Mouse (Mus musculus): ENCODE measurements around the gene Fbxo8. TPM values are rescaled to one million over a fixed set of nuclear protein-coding genes. Genes with fewer than 3 reads are reported as not detected.

Gene Fbxo8
- total RNA-seq (2021): 10 to 100 TPM; 37.5 to 42.0 TPM

DNA sequence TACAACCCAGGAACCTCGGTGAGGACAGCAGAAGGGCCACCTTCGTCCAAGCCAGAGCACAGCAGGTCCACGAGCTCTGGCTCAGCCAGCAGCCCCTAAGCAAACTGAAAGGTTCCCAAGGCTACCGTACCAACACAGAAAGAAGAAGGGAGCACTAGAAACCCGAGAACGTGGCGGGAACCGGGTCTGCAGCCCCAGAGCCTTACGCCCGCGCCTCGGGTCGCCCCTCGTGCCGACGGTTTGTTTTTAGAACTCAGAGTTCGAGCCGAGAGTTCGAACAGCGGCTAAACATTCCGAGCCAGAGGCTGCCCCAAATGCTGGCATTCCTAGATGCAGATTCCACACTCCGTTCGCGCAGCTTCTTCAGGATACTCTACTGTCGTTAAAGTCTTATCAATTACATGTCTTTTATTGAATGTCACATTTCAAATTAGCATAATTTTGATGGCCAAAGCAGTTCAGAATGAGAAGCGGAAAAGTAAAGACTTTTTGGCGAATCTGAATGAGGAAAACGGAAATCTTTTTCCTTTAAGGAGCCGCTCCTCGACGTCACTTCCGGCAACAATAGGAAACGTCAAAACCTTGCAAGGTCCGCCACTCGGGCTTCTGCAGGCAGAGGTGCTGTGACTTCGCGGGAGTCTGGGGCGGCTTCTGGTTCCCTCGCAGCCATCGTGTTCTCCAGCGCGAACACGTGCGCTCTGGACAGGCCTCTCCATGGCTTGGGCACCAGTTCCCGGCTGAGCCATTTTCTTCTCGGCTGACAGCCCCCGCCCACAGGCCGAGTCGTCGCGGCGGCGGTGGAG is at the start of gene Fbxo8, which contains the start of gene Cep44:
TSS of gene Fbxo8 (plus strand) at position 533 of the 803 bp plus-strand sequence.
TSS of gene Cep44 (minus strand) at position 490 of the 803 bp plus-strand sequence.
- peak; percentile 79 to 87 for DNase-seq (ENCODE audit: low spot score in 2 of 2)
- intact Hi-C loops (cut with DNase I): loop anchor here (5.0 kb wide), 1 partner anchor 67 kb away; no protein-coding TSS in a partner anchor

DNA sequence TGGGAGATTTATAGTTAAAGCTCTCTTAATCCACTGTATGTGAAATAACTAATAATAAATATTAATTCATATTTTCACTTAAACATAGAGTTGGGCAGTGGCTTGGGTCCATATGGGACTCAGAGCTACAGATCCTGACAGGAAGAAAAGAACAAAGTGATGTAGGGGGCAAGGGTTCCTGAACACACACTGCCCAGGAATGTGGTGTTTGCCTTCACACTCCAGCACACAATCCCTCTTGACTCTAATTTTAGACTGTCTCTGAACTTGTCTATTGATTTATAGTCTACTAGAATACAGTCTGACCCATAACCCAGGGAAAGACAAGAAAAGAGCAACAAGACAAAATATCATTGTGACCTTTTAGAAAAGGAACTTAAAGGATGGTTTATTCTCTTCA is 49.0 kb upstream of the Fbxo8 start:
- intact Hi-C loops (cut with DNase I): no loop called here

DNA sequence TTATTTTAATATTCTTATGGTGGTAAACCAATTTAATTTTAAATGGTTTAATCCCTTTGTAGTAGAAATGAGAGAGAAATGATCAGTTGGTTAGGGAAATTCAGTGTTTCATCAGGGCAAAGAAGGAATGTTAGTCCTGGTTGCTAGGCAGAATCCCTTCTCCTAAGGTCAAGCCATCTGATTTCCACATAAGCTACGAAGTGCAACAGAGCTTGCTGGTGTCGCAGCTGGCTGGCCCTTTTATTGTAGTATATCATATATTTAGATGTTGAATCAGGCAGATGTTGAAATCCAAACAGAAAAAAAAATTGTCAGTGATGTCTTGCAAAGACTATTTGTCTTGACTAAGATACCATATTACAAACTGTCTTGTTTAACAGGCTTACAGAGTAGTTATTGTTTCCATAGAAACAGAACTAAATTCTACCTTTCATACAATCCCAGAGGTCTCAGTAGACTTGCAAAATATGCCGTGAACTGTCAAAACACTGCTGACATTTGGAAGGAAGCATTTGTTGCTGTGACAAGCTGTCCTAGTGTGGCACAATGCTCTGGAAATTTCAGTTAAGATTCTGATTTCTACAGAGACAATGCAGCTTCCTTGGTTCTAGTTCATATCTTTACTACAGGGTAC is 42.5 kb upstream of the Fbxo8 start:
- intact Hi-C loops (cut with DNase I): no loop called here
- DNase-seq (ENCODE audit: low spot score in 2 of 2): no peak

More for the DNA sequence above, 49.0 kb upstream of the Fbxo8 start:
- DNase-seq (ENCODE audit: low spot score in 2 of 2): no peak

DNA sequence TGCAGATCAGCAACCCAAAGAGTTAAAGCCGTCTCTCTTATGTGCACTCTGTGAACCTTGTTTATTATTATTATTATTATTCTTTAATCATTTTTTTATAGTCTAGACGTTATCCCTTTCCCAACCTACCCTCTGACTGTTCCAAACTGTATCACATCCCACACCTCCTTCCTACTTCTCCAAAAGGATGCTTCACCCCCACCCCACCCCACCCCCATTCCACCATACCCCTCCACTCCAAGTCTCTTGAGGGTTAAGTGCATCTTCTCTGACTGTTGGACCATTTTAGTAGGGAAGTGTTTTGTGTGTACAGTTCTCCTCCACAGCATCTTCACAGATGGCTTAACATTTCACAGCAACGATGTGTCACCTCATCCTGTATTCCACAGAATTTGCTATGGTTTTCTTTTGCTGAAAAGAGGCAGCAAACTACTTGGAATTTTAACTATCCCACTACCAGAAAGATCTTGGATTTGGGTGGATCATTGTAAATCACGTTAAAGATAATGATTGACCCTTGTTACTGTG is 41.9 kb upstream of the Fbxo8 start:
- intact Hi-C loops (cut with DNase I): no loop called here

DNA sequence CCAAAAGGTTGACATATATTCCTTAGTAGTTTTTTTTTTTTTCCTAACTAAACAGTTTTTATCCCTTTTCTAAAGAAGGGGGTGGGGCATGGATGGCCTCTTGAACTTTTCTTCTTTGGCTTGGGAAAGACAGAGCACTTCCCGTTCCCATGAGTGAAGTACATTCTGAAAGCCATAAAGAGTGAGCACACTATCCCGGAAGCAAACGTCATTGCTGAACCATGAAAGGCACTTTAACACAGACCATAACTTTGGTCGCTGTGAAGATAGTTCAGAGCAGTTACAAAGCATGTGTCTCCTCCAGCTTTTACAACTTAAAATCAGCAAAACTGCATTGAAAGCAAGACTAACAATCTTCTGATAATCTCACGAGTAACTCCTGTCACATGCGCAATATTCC is 32.0 kb upstream of the Fbxo8 start:
- intact Hi-C loops (cut with DNase I): no loop called here
- DNase-seq (ENCODE audit: low spot score in 2 of 2): no peak

More for the DNA sequence above, 41.9 kb upstream of the Fbxo8 start:
- DNase-seq (ENCODE audit: low spot score in 2 of 2): no peak

DNA sequence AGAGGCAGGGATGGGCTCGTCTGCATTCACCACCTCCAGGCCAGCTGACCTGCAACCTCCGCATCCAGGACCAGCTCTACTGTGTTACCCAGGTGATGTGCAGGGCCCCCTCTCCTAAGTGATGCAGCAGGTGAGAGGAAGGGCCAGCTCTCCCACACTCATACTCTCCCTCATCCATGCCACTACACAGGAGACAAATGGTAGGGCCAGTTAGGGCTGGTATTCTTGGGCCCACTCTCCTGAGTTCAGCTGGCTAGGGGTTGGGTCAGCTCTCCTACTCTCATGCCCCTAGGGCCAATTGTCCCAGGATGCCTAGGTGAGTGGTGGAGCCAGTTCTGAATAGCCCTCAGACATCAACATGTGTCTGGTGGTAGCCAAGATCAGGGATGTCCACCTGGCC is 30.6 kb upstream of the Fbxo8 start:
- intact Hi-C loops (cut with DNase I): no loop called here
- DNase-seq (ENCODE audit: low spot score in 2 of 2): no peak

DNA sequence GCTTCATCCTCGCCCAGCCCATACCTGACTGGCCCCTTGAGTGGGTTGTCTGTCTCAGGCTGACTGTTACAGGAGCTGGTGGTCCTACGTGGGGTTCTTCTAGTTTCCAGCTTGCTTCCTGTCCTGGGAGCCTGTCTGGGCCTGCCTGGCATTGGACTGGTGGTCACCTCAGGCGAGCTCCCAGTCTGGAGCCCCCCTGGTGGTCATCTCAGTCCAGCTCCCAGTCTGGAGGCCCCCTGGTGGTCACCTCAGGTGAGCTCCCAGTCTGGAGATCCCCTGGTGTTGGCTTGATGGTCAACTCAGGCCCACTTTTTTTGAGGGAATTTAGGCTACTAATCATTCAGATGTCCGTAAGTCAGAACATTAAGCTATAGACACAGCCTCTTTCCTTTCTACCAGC is 29.8 kb upstream of the Fbxo8 start:
- no peak for DNase-seq (ENCODE audit: low spot score in 2 of 2)
- intact Hi-C loops (cut with DNase I): no loop called here

DNA sequence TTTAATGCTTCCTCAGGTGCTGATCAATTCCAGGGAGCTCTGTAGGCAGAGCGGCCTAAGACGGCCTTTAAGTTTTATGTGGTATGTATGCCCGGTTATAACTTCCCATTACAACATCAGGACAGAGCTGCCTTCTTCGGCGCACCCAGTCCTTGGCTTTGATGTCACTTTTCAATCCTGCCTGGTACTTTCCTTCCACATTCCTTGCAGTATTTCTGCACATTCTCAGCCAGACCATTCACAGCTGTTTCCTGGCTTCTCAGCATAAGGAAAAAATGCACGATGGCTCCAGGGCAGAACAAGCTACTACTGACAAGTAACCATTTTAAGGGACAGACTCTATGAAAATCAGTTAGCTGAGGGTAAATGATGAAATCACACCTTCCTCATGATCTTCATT is 22.0 kb upstream of the Fbxo8 start:
- no peak for DNase-seq (ENCODE audit: low spot score in 2 of 2)
- intact Hi-C loops (cut with DNase I): no loop called here

DNA sequence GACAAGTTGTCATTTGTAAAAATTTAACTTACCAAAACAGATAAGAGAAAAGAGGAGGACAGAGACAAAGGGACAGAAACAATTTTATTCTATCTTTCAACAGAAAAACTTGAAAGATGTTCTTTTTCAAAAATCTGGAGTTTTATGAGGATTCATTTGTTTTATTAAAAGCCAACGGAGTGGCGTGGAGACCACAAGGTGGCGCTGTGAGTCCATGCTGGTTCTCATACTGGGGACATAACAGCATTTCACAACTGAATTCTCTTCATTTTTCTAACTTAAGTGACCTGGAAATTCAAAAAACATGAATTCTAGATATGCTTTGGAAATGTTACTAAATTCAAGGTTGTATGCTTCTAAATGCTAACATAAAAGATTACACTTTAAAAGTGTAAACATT is 20.5 kb upstream of the Fbxo8 start:
- intact Hi-C loops (cut with DNase I): loop anchor here (1.0 kb wide), 1 partner anchor 85 kb away; no protein-coding TSS in a partner anchor
- peak; percentile 18 to 34 for DNase-seq (ENCODE audit: low spot score in 2 of 2)

DNA sequence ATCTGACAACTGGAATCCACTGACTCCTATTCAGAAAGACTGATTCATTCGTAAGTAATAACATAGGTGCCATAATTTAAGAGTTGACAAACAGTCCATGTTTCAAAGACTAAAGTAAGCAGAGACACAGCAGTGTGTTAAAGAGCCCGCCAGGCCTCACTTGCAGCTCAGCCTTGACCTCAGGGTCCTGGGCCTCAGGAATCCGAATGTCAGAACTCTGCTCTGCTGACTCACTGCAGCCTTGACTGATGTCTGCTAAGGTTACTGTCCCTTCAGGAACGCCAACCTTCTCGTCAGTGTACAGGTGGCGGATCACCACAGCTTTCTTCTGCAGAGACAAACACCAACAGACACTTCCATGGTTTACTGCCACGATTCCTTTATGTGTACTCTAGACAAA is 10.2 kb upstream of the Fbxo8 start:
- intact Hi-C loops (cut with DNase I): no loop called here
- DNase-seq (ENCODE audit: low spot score in 2 of 2): no peak

DNA sequence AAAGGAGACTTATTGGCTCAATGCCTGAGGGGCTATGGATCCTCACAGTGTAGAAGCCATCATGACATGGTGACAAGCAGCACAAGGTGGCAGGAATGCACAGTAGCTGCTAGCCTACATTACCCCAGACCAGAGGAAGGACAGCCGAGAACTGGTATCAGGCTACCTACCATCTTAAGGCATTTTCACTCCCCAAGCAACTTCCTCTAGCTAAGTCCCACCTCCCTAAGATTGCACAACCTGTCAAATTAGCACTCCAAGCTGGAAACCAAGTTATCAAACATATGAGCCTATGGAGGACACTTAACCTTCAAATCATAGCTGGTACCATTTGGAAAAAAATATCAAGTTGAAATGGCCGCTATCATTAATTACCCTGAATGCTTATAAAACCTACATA is 3.0 kb upstream of the Fbxo8 start:
- DNase-seq (ENCODE audit: low spot score in 2 of 2): no peak
- intact Hi-C loops (cut with DNase I): no loop called here

DNA sequence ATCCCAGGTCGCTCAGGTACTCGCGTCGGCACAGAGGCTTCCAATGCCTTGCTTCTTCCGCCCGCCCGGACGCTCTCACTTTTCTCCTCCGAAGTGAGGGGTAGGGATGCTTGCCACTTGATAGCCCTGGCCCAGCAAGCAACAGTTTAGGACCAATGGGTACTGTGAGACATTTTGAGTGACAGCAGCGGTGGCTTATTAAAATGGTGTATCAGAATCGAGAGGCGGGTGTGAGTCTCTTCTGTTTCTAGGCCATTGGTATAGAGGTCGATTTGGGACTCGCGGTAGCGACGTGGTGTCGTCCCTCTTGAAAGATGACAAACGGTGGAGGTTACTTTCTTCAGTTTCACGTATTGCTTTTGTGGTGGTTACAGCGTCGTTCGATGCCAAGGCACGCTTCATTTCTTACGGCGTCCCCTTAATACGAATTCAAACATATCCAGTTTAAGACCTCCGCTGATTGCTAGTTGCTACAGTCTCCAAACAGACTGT is 517 bp downstream of the Fbxo8 start:
- DNase-seq (ENCODE audit: low spot score in 2 of 2): peak; percentile 83 to 89
- intact Hi-C loops (cut with DNase I): loop anchor here (5.0 kb wide), 1 partner anchor 66 kb away; no protein-coding TSS in a partner anchor

DNA sequence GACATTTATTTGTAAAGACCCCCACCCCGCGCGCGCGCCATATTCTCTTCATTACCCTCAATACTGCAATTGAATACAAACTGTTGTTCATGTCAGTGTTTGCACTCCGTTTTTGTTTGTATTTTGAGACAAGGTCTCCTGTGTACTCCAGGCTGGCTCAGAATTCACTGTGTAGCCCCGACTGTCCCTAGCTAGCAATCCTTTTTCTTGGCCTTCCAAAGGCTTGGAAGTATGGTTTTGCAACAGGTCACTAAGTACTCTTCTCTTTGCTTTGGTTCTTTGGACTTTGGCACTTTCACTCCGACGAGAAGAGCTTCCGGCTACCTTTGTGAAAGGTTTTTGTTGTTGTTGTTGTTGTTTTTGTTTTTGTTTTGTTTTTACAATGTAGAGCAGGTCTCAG is 1.2 kb downstream of the Fbxo8 start:
- intact Hi-C loops (cut with DNase I): loop anchor here (5.0 kb wide), 1 partner anchor 65 kb away; no protein-coding TSS in a partner anchor
- DNase-seq (ENCODE audit: low spot score in 2 of 2): no peak

DNA sequence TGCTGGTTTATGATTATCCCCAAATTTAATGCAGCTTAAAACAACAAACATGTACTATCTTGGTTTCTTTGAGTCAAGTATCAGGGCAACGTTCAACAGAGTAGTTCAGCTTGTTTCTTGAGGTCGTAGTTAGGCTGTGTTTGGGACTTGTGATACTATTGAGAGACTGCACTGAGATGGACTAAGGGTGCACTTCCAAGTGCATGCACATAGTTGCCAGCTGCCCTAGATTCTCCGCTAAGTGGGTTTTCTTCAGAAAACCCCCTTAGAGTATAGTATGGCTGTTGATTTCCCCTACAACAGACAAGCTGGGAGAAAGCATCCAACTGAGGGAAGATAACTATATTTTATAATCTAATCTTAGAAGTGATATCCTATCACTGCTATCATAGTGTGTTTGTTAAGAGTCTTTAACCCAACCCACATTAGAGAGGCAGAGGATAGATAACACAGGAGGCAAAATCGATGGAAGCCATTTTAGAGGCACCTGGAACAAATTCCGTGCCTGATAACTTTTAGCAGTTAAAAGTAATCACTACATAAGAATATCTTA is 1.7 kb downstream of the Fbxo8 start:
- DNase-seq (ENCODE audit: low spot score in 2 of 2): no peak
- intact Hi-C loops (cut with DNase I): loop anchor here (5.0 kb wide), 1 partner anchor 65 kb away; no protein-coding TSS in a partner anchor

DNA sequence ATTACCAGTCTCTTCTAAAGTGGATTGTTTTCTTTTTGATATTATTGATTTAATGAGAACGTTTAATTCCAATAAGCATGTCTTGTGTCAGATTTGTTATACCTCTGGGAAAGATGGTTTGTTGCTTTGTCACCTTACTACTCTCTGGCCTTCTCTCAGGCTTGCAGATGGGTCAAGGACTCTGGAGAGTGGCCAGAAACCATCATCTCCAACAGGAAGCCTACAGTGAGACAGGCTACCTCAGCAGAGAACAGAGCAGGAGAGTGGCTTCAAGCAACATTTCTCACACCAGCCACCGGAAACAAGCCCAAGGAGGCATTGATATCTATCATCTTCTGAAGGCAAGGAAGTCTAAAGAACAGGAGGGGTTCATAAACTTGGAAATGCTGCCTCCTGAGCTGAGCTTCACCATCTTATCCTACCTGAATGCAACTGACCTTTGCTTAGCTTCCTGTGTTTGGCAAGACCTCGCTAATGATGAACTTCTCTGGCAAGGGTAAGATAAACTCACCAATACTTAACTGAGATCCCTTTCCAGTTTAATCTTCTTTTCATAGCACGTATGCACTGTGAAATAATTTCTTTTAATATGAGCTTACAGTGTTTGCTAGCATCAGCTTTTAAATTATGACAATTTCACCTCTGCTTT is 13.6 kb downstream of the Fbxo8 start:
- intact Hi-C loops (cut with DNase I): no loop called here

DNA sequence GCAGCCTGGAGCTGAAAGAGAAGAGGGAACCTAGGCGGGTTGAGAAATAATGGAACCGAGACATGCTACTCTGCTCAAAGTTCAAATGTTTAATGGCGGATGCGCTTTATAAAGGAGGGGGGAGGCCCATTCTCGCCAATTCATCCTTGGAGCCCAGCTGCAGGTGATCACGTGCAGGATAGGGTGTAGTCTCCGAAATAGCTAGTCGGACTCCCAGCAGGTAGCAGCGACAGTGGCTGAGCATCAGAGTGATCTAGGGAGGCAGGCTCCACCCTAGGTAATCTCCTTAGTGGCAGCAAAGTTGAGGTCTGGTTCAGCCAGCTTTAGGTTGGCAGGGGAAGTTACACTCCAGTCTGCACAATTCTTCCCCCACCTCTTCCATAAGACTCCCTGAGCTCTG is 16.0 kb downstream of the Fbxo8 start:
- intact Hi-C loops (cut with DNase I): no loop called here
- DNase-seq (ENCODE audit: low spot score in 2 of 2): no peak

More for the DNA sequence above, 13.6 kb downstream of the Fbxo8 start:
- no peak for DNase-seq (ENCODE audit: low spot score in 2 of 2)

DNA sequence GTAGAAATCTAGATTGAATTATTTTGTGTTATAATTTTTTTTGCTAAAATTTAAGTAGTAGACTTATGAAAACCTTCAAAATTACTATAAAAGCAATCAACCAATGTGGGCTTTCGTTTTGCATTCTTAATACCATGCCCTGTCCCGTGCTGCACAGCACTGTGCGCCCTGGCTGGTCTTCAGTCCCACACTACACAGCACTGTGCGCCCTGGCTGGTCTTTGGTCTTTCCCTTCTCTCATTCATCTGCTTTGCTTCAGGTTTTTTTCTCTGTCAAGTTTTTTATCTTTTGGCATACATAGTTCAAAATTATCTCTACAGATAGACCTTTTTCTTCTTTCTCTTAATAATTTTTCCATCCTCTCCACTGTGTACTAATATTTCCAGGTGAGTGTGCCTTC is 30.0 kb downstream of the Fbxo8 start:
- DNase-seq (ENCODE audit: low spot score in 2 of 2): no peak
- intact Hi-C loops (cut with DNase I): no loop called here

DNA sequence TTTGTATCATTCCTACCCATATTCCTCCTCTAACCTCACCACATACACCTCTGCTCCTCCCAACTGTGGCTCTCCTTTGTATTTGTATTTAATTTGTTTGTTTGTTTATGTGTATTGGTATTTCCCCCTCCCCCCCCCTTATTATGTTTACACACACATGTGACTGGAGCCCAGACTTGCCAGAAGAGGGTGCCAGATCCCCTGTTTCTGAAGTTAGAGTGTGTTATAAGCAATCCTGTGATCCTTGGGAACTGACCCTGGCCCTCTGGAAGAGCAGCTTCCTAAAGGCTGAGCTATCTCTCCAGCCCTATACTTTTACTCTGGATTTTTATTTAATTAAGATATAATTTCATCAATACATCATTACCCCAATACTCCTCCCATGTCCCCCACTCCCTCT is 32.0 kb downstream of the Fbxo8 start:
- intact Hi-C loops (cut with DNase I): no loop called here
- DNase-seq (ENCODE audit: low spot score in 2 of 2): no peak

DNA sequence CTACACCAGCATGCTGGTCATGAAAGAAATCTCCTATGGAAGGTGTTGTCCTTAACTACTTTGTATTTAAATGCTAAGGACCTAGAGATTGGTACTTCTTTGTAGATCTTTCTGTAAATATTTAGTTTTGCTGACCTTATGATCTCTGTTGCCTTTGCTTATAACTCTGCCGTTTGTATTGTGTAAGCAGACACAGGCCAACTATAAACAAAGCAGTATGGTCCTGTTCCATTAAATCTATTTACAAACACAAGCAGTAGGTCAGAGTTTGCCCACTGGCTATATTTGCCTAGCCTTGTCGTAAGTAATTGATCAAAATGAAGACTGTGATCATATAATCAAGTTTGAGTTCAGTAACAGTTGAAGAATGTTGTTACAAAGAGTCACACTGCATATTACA is 38.1 kb downstream of the Fbxo8 start:
- intact Hi-C loops (cut with DNase I): no loop called here
- DNase-seq (ENCODE audit: low spot score in 2 of 2): no peak

DNA sequence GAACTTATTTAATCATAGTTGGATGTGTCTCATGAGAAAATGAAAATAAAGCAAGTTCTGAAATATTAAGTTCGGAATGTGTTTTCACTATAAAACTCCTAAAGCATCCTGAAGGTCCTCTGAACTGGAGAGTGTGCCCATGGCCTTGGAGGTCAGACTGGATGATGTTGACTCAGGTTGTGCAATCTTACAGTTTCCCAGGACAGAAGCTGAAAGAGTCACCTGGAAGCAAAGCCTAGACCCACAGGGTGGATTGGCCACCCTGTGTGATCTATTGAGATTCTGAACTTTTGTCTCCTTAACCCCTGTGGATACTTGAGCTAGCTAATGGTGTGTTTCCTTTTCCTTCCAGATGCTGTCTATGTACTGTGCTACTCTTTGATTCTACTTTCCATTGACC is 40.2 kb downstream of the Fbxo8 start:
- no peak for DNase-seq (ENCODE audit: low spot score in 2 of 2)
- intact Hi-C loops (cut with DNase I): no loop called here
